Mouse (Mus musculus) hindlimb bud, embryonic 11.5 days (tissue): ENCODE measurements around the gene Slc7a5.

ENCODE experiments used
- DNase-seq: peaks from one replicate; pipeline ENCODE4 v3.0.0-alpha.2; 2012; ENCODE audit warnings: low read depth, low spot score; ENCODE audit errors: extremely low spot score

Gene Slc7a5

DNA sequence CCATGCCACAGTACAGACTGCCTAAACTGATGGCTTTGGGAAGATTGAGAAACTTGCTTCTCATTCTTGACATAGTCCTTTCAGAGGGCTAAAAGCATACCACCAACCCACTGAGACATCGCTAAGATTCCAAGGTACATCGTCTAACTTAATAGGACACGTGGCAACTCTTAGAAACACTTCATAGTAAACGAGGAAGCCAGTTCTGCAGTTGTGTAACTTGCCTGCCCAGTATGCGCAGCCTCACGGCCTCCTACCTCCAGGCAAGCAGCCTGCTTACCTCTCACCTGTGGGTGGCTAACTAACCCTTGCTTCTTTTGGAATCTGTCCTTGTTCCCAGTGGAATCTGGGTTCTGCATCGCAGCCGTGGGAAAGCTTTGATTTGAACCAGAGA is 1.7 kb upstream of the Slc7a5 start:
- no peak for DNase-seq

DNA sequence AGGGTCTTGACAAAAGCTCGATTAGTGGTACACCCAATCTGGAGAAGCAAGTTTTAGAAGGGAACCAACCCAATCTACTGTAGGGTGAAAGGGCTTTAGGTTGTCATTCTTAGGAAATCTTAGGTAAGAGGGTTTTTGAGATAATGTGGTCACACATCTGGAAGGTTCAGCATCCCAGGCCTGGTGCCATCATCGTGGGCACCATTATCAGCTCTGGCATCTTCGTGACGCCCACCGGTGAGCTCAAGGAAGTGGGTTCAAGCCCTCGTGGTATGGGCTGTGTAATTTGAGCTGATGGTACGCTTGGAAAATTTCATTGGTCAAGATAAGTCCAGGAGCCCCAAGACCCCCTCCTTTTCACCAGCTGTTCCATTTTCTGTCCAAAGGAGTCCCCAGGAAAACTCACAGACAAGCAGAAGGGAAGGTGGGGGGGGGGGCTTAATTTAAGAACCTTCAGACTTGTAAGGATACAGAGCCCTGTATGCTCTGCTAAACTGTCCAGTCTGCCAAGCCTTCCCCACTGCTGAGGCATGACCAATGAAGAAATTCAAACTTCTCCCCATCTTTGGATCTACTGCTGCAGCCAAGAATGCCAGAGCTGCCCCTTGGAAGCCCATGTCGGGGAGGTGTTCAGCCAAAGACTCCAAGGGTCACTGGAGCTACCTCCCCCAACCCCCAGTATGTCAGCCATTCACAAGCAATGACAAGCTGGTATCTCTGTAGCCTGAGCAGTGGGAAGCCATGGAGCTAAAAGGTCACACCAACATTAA is 1.1 kb upstream of the Slc7a5 start:
- no peak for DNase-seq

DNA sequence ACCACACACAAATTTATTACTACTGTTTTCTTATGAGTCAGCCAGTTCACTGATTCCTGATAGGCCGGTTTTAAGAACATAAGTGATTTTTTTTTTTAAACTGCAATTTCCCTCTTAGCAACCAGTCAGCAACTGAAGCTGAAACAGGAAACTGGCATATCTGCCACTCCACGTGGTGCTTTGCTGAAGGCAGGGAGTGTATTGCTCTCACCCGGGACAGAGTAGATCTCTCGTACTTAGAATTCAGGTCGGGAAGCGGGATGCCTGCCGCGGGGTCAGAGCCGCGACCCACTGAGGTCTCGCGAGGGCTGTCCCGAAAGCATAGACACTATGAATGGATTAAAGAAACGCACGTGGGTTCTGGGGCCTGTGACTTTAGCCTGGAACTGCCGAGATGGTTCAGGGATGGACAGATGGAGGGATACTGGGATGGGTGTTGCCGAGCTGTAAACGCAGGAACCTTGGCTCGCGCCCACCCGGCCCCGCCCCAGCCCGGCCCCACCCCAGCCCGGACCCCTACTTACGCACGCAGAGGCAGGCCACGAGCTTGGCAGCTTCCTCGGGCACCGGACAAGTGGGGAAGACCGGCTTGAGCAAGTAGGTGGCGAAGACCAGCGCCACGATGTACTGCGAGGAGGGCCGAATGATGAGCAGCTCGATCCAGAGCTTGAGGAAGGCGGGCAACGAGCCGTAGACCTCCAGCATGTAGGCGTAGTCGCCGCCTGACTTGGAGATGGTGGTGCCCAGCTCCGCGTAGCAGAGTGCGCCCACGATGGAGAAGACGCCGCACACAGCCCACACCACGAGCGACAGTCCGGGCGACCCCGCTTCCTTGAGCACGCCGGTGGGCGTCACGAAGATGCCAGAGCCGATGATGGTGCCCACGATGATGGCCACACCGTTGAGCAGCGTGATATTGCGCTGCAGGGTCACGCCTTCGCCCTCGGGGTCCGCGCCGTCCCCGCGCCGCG is 667 bp downstream of the Slc7a5 start:
- DNase-seq = no peak

DNA sequence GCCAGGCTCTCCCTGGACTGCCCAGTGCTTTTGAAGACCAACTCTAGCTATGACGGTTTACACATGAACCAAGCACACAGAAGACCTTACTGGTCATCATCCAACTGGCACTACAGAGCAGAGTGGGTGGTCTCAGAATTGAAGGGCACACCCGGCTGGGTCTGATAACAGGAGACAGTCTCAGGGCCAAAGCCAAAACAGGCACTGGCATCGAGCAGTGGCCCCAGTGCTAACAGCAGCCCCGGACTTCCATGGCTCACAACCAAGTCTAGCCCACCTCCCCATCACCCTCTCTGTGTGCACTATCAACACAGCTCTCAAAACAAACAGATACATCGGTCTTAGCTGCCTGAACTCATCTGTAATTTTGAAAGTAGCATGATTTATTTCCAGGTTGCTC is 1.6 kb downstream of the Slc7a5 start:
- DNase-seq = no peak

DNA sequence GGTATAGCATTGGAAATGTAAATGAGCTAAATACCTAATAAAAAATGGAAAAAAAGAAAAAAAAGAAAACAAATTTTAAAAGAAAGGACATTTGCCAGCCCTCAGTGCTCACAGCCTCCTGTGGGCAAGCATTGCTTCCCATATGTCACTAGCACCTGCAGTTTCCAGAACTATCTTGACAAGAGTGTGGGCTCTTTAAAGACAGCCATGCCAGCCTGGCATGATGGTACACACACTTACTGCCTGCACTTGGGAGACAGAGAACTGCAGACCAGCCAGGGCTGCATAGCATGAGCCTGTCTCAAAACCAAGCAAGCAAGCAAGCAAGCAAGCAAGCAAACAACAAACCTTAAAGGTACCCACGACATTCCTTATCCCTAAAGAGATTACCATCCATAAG is 2.1 kb downstream of the Slc7a5 start:
- no peak for DNase-seq

DNA sequence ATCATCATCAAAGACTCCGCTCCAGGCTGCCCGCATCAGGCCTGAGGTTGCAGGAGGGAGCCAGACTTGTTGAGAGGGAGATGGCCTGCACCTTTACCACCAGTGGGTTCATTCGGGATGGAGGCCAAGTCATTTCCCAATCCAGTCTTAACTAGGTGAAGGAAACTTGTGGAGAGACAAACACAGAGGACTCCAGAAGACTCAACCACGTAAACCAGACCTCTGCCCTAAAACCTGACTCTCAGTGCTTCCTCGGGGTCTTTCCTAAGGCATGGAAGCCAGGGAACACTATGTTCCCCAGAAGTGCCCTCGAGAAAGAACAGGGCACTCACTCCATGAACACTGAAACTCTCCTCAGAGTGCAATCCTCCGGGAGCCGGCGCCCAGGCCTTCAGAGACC is 2.5 kb downstream of the Slc7a5 start:
- DNase-seq = no peak

DNA sequence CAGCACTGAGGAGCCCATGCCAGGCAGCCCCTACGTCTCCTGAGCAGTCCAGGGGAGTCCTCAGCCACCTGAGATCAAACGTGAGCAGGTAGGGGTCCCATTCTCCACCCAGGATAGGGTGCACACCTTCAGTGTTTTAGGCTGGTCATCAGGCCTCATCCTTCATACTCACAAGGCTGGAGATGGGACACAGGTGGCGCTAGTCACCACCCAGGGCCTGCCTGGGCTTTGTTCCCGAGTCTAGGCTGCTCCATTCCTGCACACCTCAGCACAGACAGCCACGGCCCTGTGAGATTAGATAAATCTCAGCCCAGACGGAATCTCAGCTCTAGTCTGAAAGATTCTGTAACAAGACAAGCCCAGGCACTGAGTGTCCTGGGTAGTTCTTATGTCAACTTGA is 3.5 kb downstream of the Slc7a5 start:
- no peak for DNase-seq

DNA sequence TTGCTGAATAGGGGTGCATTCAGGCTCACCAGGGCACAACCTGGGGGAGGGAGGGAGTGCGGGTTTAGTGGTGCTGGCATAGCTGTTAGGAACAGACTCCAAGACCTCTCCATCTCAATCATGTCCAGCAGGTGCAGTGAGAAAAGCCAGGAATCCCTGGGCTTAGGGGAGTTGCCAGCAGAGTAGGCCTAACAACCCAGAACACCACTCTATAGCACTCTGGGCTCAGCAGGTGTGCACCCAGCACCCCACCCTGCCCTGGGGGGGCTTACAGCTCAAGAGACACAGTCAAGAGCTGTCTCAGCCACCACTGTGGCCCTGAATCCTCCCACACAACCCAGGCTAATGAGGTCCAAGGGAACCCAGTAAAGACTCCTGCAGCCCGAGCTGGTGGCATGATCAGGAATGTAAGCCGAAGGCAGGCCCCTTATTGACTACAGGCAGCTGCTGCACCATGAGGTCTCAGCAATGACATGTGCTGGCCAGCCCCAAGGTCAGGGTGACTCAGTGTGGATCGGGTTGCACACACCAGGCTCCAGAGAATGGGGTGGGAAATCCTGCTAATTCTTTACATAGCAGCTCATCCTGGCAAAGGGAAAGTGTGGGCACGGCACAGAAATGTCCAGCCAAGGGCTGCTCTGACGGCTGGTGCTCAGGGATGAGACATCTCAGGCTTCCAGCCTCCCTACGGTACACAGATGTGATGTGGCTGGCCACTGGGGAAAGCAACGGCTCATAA is 5.8 kb downstream of the Slc7a5 start:
- DNase-seq = no peak

DNA sequence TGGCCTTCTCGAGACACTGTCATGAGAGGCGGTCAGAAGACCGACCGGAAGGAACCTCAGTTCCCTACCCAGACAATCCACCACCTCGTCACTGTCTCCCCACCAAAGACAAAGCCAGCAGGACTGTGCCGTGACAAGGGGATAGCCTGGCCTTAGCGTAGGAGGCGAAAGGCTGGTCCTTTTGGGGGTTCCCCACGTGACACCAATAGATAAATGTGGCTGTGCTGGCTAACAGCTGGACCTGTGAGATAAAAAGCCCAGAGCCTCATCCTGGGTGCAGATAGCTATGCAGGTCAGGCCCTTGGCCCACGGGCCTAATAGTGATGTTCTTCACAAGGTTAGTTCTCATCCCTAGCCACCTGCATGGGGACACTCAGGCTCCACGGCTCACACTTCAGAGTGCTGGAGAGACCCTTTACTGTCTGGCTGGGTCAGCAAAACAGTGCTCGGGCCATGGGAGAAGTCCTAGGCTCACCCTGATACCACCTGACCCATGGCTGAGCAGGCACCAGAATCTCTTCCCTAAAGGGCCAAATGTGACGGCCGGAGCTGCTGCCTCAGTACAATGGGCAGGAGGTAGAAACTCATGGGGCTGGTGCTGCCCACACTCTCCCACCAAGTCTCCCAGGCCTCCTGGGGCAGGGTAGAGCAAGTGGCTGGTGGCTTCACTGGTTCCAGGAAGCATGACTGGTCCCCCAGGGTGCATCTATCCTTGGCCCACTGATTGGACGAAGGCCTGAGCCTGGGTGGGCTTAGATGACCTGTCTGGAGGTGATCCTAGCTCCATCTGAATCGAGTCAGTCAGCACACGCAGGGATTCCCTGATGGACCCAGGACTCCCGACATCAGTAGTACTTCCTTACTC is 8.1 kb downstream of the Slc7a5 start:
- no peak for DNase-seq

DNA sequence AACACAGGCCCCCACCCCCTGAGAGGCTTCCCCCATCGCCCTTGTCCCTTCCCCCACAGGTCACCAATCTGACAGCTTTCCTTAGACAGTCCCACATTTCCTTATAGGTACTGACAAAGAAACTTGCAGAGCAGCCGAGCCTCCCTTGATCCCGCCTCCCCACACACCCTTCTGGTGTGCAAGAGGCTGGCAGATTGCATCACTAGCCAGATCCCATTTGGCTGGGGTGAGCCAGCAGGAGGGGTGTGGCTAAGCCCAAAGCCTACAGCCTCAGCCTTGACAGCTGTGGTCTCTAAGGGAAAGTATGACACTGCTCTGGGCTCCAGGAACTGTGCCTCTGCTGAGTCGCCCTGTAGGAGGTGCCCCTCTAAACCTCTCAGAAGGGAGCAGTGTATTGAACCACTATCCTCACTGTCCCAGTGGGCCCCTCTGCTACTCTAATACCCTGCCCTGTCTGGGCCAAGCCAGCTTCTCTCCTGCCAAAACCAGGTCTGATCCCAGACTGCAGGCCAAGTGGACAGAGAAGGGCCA is 9.0 kb downstream of the Slc7a5 start:
- no peak for DNase-seq

DNA sequence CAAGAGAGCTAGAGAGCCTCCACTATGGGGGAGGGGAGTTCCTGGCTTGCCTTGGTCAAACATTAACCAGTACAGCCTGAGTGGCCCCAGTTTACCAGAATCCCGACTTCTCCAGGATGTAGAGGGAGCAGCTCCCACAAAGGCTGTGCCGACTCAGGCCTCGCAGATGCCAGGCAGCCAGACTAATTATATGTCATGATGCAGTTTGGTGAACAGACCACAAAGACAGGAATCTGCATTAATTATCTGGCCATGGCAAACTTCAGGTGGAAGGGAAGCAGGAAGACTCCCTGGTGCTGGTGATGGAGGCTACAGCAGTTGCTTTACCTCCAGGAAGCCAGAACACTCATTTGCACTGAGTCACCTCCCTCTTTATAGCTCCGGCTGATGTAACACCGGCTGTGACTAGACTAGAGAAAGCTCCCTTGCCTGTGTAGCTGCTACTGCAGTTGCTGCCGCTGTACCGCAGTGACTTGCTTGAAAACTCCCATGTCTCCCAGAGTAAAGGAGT is 9.6 kb downstream of the Slc7a5 start:
- no peak for DNase-seq

DNA sequence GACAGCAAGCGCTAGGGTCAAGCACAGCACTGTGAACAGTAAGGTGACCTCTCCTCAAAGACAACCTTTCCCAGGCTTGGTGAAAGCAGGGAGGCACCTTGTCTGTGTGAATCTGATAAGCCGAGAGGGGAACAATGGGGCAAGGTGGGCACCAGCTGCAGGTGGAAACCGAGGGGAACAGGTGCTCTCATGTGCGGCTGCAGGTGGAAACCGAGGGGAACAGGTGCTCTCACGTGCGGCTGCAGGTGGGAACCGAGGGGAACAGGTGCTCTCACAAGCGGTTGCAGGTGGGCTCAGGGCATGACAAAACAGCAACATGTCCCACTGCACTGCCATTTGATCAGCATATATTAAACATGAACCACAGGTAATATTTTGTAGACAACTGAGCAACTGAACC is 10.3 kb downstream of the Slc7a5 start:
- no peak for DNase-seq

DNA sequence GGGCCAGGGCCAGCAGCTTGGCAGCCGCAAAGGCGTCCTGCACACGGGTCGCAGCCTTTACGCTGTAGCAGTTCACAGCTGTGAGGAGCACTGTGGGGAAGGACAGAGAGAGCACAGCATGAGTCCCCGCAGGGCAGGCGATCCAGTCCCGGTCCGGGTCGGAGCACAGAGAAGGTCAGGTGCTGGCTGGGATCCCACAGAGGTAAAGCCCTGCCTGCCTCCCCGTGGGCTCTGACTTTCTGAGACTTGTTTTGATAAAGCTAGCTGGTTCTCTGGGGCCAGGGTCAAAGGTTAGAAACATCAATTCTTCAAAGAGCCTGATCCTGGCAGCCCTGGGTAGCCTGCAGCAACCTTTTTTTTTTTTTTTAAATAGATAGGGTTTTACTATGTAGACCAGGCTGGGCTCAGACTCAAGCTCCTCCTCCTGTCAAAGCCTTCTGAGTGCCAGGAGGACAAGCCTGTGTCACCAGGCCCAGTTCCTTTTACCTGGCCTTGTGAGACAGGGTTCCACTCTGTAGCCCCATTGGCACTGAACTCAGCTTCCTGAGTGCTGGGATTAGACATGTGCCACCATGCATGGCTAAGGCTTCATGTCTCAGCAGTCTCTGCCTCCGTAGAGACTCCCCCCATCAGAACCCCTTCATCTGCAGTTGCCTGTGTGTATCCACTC is 10.9 kb downstream of the Slc7a5 start:
- DNase-seq = no peak

DNA sequence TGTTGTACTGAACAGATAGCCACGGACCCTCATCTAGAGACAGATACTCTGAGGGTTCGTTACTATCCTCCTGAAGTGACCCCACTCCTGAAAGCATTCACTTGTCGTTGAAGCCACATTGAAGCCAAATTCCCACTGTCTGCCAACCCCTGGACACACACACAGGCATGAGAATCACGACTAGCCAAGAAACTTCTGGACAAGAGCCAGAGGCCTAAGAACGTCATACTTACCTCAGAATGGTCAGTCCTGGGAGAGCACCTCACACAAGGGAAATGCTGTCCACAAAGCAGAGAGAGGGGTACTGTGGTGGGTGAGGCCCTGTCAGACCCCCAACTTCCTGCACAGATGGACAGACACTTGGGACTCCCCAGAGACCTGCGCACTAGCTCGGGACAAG is 11.6 kb downstream of the Slc7a5 start:
- DNase-seq = no peak

DNA sequence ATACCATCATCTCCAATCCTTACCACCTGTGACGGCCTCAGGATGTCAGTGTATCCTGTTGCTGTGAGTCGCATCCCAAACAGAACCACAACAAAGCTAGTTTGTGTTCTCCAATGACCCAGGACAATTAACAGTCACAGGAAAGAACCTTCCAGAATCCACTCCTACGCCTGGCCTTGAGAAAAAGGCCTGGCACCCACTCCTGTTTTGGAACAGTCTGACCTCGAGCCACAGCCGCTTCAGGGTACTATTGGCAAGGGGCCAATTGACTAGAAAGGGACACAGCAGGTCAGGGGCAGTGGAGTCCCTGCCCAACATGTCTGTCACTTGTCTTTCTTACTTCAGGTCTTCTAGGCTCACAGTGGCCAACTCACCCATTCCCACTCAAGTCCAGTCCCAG is 14.6 kb downstream of the Slc7a5 start:
- no peak for DNase-seq

DNA sequence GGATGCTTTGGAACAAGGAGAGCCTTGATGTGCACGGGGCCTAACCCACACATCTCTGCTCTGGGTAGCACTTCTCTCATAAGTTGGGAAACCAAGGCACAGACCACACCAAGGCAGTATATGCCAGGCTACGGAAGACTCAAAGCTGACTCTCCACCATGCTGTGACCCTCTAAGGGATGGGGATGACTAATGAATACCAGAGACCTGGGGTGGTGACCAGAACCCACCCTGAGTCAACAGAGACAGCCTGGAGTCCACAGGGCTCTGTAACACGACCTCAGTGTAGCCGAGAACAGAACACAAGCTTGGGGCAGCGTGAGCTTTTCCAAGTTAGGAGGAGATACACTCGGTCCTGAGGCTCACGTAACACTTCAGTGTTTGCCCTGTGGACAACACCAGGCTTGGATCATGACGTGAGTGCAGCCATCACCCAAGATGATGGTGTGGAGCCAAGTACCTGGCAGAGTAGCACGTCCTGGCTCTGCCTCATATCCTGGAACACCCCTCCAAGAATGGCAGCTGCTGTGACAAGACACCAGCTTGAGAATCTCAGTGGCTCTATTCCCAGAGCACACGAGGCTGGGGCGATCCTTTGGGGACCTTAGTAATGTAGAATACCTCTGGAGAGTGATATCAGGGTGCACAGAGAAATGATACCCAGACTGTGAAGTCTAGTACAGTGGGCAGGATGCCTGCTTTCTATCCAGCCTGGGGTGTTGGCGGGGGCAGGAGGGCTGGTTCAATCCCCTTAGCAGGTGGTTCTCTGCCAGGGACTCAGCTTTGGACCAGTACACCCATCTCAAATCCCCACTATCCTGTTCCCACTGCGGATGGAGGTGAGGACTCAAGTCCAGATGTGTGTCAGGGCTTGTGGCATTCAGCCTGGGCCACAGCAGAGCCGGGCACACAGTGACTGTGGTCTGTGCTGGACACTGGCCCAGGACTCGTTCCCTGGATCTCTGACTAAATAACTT is 17.4 kb downstream of the Slc7a5 start:
- DNase-seq = no peak

DNA sequence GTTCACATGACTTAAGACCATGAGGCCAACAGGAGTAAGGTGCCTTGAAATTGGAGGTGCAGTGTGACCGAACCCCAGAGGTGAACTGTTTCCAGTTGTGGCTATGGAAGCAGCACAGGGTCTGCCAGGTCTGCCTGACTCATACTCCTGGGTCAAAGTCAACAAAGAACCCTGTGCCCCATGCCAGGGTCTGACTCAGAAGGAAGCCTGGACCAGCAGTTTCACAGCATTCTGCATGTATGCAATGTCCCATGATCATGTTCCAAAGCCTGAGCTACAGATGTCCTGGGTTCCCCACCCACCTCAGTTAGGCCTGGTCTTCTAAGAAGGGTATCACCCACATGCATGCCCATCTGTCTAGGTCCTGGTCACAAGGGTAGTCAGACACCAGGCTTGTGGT is 18.2 kb downstream of the Slc7a5 start:
- DNase-seq = no peak

DNA sequence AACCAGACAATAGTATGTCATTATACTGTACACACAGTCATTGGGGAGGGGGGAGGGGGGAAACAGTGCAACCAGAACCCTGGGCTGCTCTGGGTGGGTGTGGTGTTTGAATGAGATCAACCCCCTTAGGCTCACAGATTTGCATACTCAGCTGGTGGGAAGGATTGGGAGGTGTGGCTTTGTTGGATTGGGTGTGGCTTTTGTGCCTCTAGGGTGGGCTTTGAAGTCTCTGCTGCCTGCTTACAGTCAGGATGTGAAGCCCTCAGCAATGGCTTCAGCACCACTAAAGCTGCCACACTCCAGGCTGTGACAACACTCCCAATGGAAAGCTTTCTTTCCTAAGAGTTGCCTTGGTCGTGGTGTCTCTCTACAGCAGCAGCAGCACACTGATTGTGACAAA is 19.9 kb downstream of the Slc7a5 start:
- no peak for DNase-seq
